Mouse (Mus musculus) G1E (cell line): ENCODE measurements around the gene Jtb.
"Not testable (repeated sequence)": the region's sequence is repeated elsewhere in the genome, so short reads cannot be mapped to it uniquely, and the experiment has no call there.

Experiments used
- CTCF ChIP-seq: IDR thresholded peaks from 2 replicates; pipeline ENCODE4 v1.5.1; 2012; ENCODE audit warnings: low read depth, low read length, inconsistent platforms, mixed read lengths
- GATA1 ChIP-seq: IDR thresholded peaks from 2 replicates; pipeline ENCODE4 v1.6.1; 2012; ENCODE audit warnings: borderline replicate concordance, low read length, inconsistent platforms, mixed read lengths
- GATA2 ChIP-seq: IDR thresholded peaks from 2 replicates; pipeline ENCODE4 v1.6.1; 2012; ENCODE audit warnings: low read depth, low read length, inconsistent platforms, borderline replicate concordance
- POLR2AphosphoS5 ChIP-seq: IDR thresholded peaks from 2 replicates; pipeline ENCODE4 v1.6.1; 2012; ENCODE audit warnings: low read depth, low read length, inconsistent platforms; ENCODE audit not compliant: insufficient replicate concordance
- TAL1 ChIP-seq: conservative IDR thresholded peaks from 2 replicates; pipeline ENCODE4 v1.6.1; 2012; ENCODE audit warnings: low read depth, low read length, inconsistent platforms, mixed read lengths

DNA sequence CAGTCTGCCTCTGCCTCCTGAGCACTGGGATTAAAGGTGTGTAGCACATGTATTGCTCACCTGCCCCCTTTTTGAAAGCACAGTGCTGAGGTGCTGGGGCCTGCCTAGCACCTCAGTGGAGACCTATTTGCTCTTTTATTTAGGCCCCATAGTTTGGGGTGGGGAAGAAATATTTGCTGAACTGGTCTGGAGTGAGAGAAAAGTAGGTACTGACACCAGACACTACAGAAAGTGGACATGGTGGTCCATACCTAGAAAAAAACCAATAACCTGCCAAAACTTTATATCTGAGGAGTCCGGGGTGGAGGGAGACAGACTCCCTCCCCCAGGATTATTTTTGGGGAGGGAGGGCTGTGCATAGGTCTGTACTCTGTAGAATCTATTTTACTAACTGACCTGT, 21.8 kb downstream of the Jtb start:
- not testable (repeated sequence) for TF ChIP-seq CTCF, TAL1, GATA1, GATA2, POLR2AphosphoS5
